Mouse (Mus musculus): ENCODE results near the gene Ulk3.
A peak's percentile ranks its signal among the peaks of the same experiment; 100 is the strongest.

The Ulk3 gene

GRCm38 (mm10) chr9:57618854-57619253 lies 29.6 kb downstream of the Ulk3 start:
- no peak for DNase-seq

- DNase-seq, result no peak
Observed at GRCm38 (mm10) chr9:57620674-57621073, 31.4 kb downstream of the Ulk3 start, which contains the start of gene Lman1l. Gene Lman1l, minus strand, starts transcription at chr9:57620774.

- DNase-seq, result no peak
Observed at GRCm38 (mm10) chr9:57624295-57624694, 35.0 kb downstream of the Ulk3 start.

- DNase-seq, result no peak
Observed at GRCm38 (mm10) chr9:57625674-57626500, 36.6 kb downstream of the Ulk3 start.

- DNase-seq, result no peak
Observed at GRCm38 (mm10) chr9:57627191-57627590, 37.9 kb downstream of the Ulk3 start.

- no peak for DNase-seq
Observed at GRCm38 (mm10) chr9:57627892-57628291, 38.6 kb downstream of the Ulk3 start.

- DNase-seq, result no peak
Observed at GRCm38 (mm10) chr9:57628717-57629116, 39.5 kb downstream of the Ulk3 start.

- peak; percentile 88 for DNase-seq
Observed at GRCm38 (mm10) chr9:57629118-57629874, 40.0 kb downstream of the Ulk3 start.

- DNase-seq, result no peak
Observed at GRCm38 (mm10) chr9:57633481-57634024, 44.3 kb downstream of the Ulk3 start.

GRCm38 (mm10) chr9:57637272-57637671 lies 48.0 kb downstream of the Ulk3 start:
- no peak for DNase-seq

GRCm38 (mm10) chr9:57637741-57638322 lies 48.6 kb downstream of the Ulk3 start:
- peak; percentile 83 for DNase-seq

GRCm38 (mm10) chr9:57638651-57639459 lies 49.6 kb downstream of the Ulk3 start:
- peak; percentile 74 for DNase-seq

GRCm38 (mm10) chr9:57639661-57640328 lies 50.5 kb downstream of the Ulk3 start:
- DNase-seq, result no peak

- DNase-seq, result peak; percentile 72
Observed at GRCm38 (mm10) chr9:57640384-57640783, 51.1 kb downstream of the Ulk3 start.

- no peak for DNase-seq
Observed at GRCm38 (mm10) chr9:57641022-57641421, 51.8 kb downstream of the Ulk3 start.

GRCm38 (mm10) chr9:57641775-57642550 lies 52.7 kb downstream of the Ulk3 start:
- DNase-seq, result no peak

- DNase-seq, result no peak
Observed at GRCm38 (mm10) chr9:57643169-57643855, 54.1 kb downstream of the Ulk3 start.

GRCm38 (mm10) chr9:57643856-57644180 lies 54.6 kb downstream of the Ulk3 start:
- DNase-seq, result peak; percentile 18

GRCm38 (mm10) chr9:57644442-57644943 lies 55.2 kb downstream of the Ulk3 start:
- no peak for DNase-seq
